Mouse (Mus musculus): ENCODE data around the gene Fas.
A peak's percentile ranks its signal among the peaks of the same experiment; 100 is the strongest.

DNA sequence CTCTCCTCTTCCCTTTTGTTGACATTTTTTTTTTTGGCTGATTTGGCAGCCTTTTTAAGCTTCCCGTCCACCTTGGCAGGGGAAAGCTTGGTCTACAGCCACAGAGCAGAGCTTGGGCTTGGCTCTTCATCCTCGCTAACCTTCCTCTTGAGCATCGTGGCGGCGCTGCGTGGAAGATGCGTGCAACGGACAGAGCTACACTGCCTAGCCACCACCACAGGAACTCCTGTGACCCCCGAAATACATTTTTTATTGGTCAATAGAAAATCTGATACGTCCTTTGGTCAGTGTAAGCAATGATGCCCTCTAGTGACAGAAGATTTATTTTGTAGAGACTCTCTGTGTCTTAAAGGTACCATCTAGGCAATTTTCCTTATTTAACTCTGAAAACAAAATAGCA lies 6.1 kb upstream of the Fas start:
- TF ChIP-seq EP300 (IDR thresholded peaks at IDR 0.05; ENCODE audit: low read depth) (no peak), CTCF (IDR thresholded peaks at IDR 0.05; ENCODE audit: low read depth) (peak; percentile 47)

All from heart, postnatal 0 days (tissue).